Mouse (Mus musculus) embryonic facial prominence, embryonic 15.5 days (tissue): ENCODE results near the gene Olfr1231. TPM values are rescaled to one million over a fixed set of nuclear protein-coding genes. Genes with fewer than 3 reads are reported as not detected.

Source experiments
- ATAC-seq: fragments of 200-750 bp; cut with Nextera tagmentation; 2 replicates; pipeline ENCODE4 v1.8.0; 2017; ENCODE audit warnings: low read depth, moderate TSS enrichment; ENCODE audit not compliant: insufficient number of reproducible peaks, low FRiP score, low TSS enrichment
- H3K27ac ChIP-seq: fragments of 300-500 bp; sonication (generic); replicated peaks from 2 replicates; pipeline ENCODE4 v1.5.1; 2015; ENCODE audit warnings: mild to moderate bottlenecking, inconsistent platforms
- H3K27me3 ChIP-seq: fragments of 300-500 bp; sonication (generic); 2 replicates; pipeline ENCODE4 v1.6.1; 2015; ENCODE audit warnings: inconsistent platforms
- H3K36me3 ChIP-seq: fragments of 300-500 bp; sonication (generic); 2 replicates; pipeline ENCODE4 v1.6.1; 2015; ENCODE audit warnings: mild to moderate bottlenecking, inconsistent platforms
- H3K4me1 ChIP-seq: fragments of 300-500 bp; sonication (generic); 2 replicates; pipeline ENCODE4 v1.6.1; 2015; ENCODE audit warnings: inconsistent platforms
- H3K4me2 ChIP-seq: fragments of 300-500 bp; sonication (generic); replicated peaks from 2 replicates; pipeline ENCODE4 v1.6.1; 2015; ENCODE audit warnings: mild to moderate bottlenecking, inconsistent platforms
- H3K4me3 ChIP-seq: fragments of 300-500 bp; sonication (generic); replicated peaks from 2 replicates; pipeline ENCODE4 v1.5.1; 2015; ENCODE audit warnings: mild to moderate bottlenecking, inconsistent platforms
- H3K9ac ChIP-seq: fragments of 300-500 bp; sonication (generic); 2 replicates; pipeline ENCODE4 v1.6.1; 2015; ENCODE audit warnings: inconsistent platforms
- H3K9me3 ChIP-seq: fragments of 300-500 bp; sonication (generic); replicated peaks from 2 replicates; pipeline ENCODE4 v1.6.1; 2016; ENCODE audit warnings: inconsistent platforms
- whole genome bisulfite sequencing: fragments of 180-500 bp; shearing (Covaris S2); methylation state at CpG from one replicate; pipeline ENCODE4 v1.1.7; 2015; 5-methylcytosine and 5-hydroxymethylcytosine counted together
- polyA plus RNA-seq: library from polyadenylated mRNA; unstranded; fragments of >200 nt; fragmentation: Nextera tagmentation; extraction: Ambion mirVana; gene quantifications from 2 replicates; pipeline ENCODE4 v1.2.1, GENCODE M21; 2015

Gene Olfr1231
- polyA plus RNA-seq, result 0.11 TPM in 1 of 2 replicates, not detected in the other

DNA sequence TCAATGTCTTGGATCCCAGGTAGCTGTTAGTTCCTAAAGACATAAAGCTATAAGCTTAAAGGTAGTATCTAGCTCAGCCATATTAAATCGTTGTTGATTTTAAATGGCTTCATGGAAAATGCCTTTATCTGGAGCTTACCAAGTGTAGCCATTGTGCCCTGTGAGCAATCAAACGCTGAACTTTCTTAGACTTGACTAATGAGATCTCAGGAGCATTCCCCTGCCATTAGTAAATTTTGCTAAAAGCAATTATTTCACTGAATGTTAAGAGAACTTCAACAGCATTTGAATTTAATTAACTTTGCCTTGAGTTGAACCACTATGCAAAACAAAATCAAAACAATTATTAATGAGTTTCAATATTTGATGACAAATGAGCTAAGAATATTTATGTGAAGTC lies at the start of gene Olfr1231:
Gene Olfr1231, minus strand, starts transcription at position 101 of the 400 bp plus-strand sequence.
- H3K9me3 ChIP-seq, result no peaks in the 10 kb centered on the region
- no peak for ATAC-seq
- no peak within 1 kb of the TSS for H3K4me2 ChIP-seq
- no peak within 1 kb of the TSS for H3K27ac ChIP-seq
- H3K4me1 ChIP-seq, result no peaks in the 10 kb centered on the region
- no peak within 1 kb of the TSS for H3K9ac ChIP-seq
- no peak within 1 kb of the TSS for H3K4me3 ChIP-seq
- H3K27me3 ChIP-seq, result no peaks in the 10 kb centered on the region
- 71% methylated on average over 2 of the region's 2 CpGs for WGBS
- H3K36me3 ChIP-seq, result no peaks in the 10 kb centered on the region

DNA sequence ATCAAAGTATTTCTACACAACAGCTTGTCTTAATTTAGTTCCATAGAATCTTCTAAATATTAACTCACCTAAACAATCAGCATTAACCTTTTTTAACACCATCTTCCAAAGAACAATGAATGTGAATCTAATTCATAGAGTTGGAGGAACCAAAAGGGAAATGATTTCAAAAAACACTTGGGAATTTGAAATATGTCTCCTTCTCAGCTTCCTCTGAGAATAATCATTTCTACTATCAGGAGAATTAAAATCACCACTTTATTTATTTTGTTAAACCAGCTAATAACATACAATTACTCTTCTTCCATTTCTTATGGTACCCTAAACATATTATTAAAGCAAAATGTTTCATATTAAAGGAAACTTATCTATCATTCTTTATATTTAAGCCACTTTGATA lies 35.4 kb upstream of the Olfr1231 start, which contains the start of gene Olfr1233:
Gene Olfr1233, minus strand, starts transcription at position 101 of the 400 bp plus-strand sequence.
- Histone ChIP-seq H3K9ac (no peak within 1 kb of the TSS), H3K4me3 (no peak within 1 kb of the TSS), H3K27ac (no peak within 1 kb of the TSS), H3K27me3 (no peaks in the 10 kb centered on the region), H3K4me2 (no peak within 1 kb of the TSS), H3K36me3 (no peaks in the 10 kb centered on the region), H3K4me1 (no peaks in the 10 kb centered on the region), H3K9me3 (no peaks in the 10 kb centered on the region)
- ATAC-seq, result no peak

DNA sequence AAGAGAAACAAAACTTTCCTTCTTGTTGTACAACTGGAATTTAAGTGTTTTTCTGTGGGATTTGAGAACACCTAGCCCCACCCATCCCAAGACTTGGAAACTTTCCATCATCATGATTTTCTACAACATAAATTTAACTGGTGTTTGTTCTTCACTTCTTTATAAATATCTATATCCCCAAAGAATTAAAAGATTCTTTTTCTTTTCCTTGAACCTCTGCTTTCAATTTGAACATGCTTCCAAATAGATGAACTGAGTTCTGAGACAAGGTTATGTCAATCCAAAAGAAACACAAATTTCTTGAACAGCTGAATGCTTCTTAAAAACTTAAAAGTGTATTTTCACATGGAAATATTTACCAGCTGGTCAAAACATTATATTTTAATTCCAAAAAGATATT lies 22.7 kb upstream of the Olfr1231 start, which contains the start of gene Olfr1232:
Gene Olfr1232, minus strand, starts transcription at position 101 of the 400 bp plus-strand sequence.
- H3K4me1 ChIP-seq, result no peaks in the 10 kb centered on the region
- H3K27ac ChIP-seq, result no peak within 1 kb of the TSS
- no peaks in the 10 kb centered on the region for H3K36me3 ChIP-seq
- no peak within 1 kb of the TSS for H3K9ac ChIP-seq
- no peaks in the 10 kb centered on the region for H3K9me3 ChIP-seq
- no peaks in the 10 kb centered on the region for H3K27me3 ChIP-seq
- H3K4me3 ChIP-seq, result no peak within 1 kb of the TSS
- no peak for ATAC-seq
- H3K4me2 ChIP-seq, result no peak within 1 kb of the TSS

DNA sequence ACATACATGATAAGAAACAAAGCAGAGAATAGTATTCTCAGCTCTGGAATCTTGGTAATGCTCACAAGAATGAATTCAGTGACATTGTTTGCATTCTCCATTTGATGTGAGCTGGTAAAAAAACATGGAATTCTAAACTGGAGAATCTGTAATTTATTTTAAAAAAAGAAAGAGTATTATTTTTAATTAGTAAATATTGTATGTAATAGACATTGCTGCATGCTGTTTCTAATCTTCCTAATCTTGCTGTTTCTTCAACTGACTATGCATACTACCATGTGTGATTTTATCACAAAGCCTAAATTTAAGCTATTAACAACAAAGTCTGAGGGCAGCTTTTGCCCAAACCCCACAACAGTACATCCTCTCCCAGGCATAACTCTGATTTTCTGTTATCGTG lies 9.7 kb downstream of the Olfr1231 start, which contains the start of gene Olfr1230:
Gene Olfr1230, minus strand, starts transcription at position 101 of the 400 bp plus-strand sequence.
- Histone ChIP-seq H3K4me3 (no peak within 1 kb of the TSS), H3K27me3 (no peaks in the 10 kb centered on the region), H3K27ac (no peak within 1 kb of the TSS), H3K4me1 (no peaks in the 10 kb centered on the region), H3K36me3 (no peaks in the 10 kb centered on the region), H3K9me3 (no peaks in the 10 kb centered on the region), H3K9ac (no peak within 1 kb of the TSS), H3K4me2 (no peak within 1 kb of the TSS)
- WGBS, result 89% methylated on average over 1 of the region's 1 CpGs
- ATAC-seq, result no peak

DNA sequence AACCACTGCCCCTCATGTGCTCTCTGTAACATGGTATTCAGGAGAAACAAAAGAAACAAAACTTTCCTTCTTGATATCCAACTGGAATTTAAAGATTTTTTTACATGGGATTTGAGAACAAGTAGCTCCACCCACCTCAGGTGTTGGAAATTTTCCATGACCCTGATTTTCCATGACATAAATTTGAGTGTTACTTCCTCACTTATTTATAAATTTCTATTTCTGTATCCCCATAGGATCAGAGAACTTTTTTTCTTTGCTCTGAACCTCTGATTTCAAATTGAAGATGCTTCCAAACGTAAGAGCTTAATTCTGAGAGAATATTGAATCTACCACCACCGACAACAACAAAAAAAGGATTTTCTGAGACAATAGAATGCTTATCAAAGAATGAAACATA lies 19.0 kb downstream of the Olfr1231 start, which contains the start of gene Olfr1229:
Gene Olfr1229, minus strand, starts transcription at position 101 of the 400 bp plus-strand sequence.
- no peak for ATAC-seq
- H3K9me3 ChIP-seq, result no peaks in the 10 kb centered on the region
- WGBS, result 76% methylated on average over 2 of the region's 2 CpGs
- no peaks in the 10 kb centered on the region for H3K36me3 ChIP-seq
- H3K9ac ChIP-seq, result no peak within 1 kb of the TSS
- H3K4me2 ChIP-seq, result no peak within 1 kb of the TSS
- no peaks in the 10 kb centered on the region for H3K27me3 ChIP-seq
- no peak within 1 kb of the TSS for H3K27ac ChIP-seq
- no peaks in the 10 kb centered on the region for H3K4me1 ChIP-seq
- no peak within 1 kb of the TSS for H3K4me3 ChIP-seq

DNA sequence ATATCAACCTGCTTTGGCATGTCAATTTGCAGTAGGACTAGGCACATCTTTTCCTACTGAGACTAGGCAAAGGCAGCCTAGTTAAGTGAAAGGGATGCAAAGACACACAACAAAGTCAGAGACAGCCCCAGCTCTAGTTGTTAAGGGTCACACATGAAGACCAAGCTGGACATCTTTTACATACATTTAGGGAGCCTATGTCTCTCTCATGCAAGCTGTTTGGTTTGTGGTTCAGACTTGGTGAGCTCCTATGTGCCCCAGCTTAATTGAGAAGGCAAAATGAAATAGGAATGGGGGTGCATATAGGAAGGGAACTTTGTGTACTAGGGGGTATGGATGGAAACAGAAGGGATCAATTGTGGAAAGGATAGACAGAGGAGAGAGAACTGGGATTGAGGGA lies 52.9 kb downstream of the Olfr1231 start, which contains the start of gene Olfr1228:
Gene Olfr1228, minus strand, starts transcription at position 101 of the 400 bp plus-strand sequence.
- H3K9ac ChIP-seq, result no peak within 1 kb of the TSS
- no peaks in the 10 kb centered on the region for H3K27me3 ChIP-seq
- no peak within 1 kb of the TSS for H3K4me3 ChIP-seq
- no peak within 1 kb of the TSS for H3K27ac ChIP-seq
- H3K4me2 ChIP-seq, result no peak within 1 kb of the TSS
- H3K36me3 ChIP-seq, result no peaks in the 10 kb centered on the region
- ATAC-seq, result no peak
- no peaks in the 10 kb centered on the region for H3K4me1 ChIP-seq
- no peaks in the 10 kb centered on the region for H3K9me3 ChIP-seq

Other genes starting within 250 kb of the Olfr1231 start
- gene Olfr1218, start 245.9 kb downstream of the Olfr1231 start, polyA plus RNA-seq, result not detected in 2 replicates
- not detected in 2 replicates for gene Olfr1219, start 223.6 kb downstream of the Olfr1231 start, polyA plus RNA-seq
- gene Olfr1220, start 200.2 kb downstream of the Olfr1231 start, polyA plus RNA-seq, result not detected in 2 replicates
- gene Olfr1221, start 189.8 kb downstream of the Olfr1231 start, polyA plus RNA-seq, result 0.24 TPM in 1 of 2 replicates, not detected in the other
- 0.05 TPM in 1 of 2 replicates, not detected in the other for gene Olfr1222, start 174.0 kb downstream of the Olfr1231 start, polyA plus RNA-seq
- gene Olfr1223, start 155.5 kb downstream of the Olfr1231 start, polyA plus RNA-seq, result not detected in 2 replicates
- not detected in 2 replicates for gene Olfr1224-ps1, start 143.0 kb downstream of the Olfr1231 start, polyA plus RNA-seq
- not detected in 2 replicates for gene Olfr1225, start 132.4 kb downstream of the Olfr1231 start, polyA plus RNA-seq
- gene Olfr1226, start 107.0 kb downstream of the Olfr1231 start, polyA plus RNA-seq, result not detected in 2 replicates
- not detected in 2 replicates for gene Olfr1228, start 53.0 kb downstream of the Olfr1231 start, polyA plus RNA-seq
- gene Olfr1229, start 19.1 kb downstream of the Olfr1231 start, polyA plus RNA-seq, result not detected in 2 replicates
- not detected in 2 replicates for gene Olfr1230, start 9.8 kb downstream of the Olfr1231 start, polyA plus RNA-seq
- gene Olfr1232, start 22.6 kb upstream of the Olfr1231 start, polyA plus RNA-seq, result not detected in 2 replicates
- not detected in 2 replicates for gene Olfr1233, start 35.3 kb upstream of the Olfr1231 start, polyA plus RNA-seq
- gene Olfr1234, start 57.8 kb upstream of the Olfr1231 start, polyA plus RNA-seq, result 0.08 TPM in 1 of 2 replicates, not detected in the other
- gene Olfr1238, start 102.6 kb upstream of the Olfr1231 start, polyA plus RNA-seq, result not detected in 2 replicates
- 0.12 TPM in 1 of 2 replicates, not detected in the other for gene Olfr1239, start 113.3 kb upstream of the Olfr1231 start, polyA plus RNA-seq
- gene Olfr1240, start 135.9 kb upstream of the Olfr1231 start, polyA plus RNA-seq, result 0.13 and 0.14 TPM in 2 replicates
- gene Olfr1241, start 180.1 kb upstream of the Olfr1231 start, polyA plus RNA-seq, result not detected in 2 replicates
- gene Olfr1242, start 191.3 kb upstream of the Olfr1231 start, polyA plus RNA-seq, result not detected in 2 replicates
- not detected in 2 replicates for gene Olfr1243, start 224.4 kb upstream of the Olfr1231 start, polyA plus RNA-seq